Mouse (Mus musculus) forebrain, embryonic 15.5 days (tissue): Measurements from ENCODE around the gene Ppp1r1c. TPM values are rescaled to one million over a fixed set of nuclear protein-coding genes. Genes with fewer than 3 reads are reported as not detected.
"Not testable (repeated sequence)": the region's sequence is repeated elsewhere in the genome, so short reads cannot be mapped to it uniquely, and the experiment has no call there.

Experiments used
- ATAC-seq: fragments of 200-750 bp; cut with Nextera tagmentation; replicated peaks from 2 replicates; pipeline ENCODE4 v1.8.0; 2017; ENCODE audit warnings: mild to moderate bottlenecking, moderate TSS enrichment, moderate library complexity
- H3K27ac ChIP-seq: fragments of 300-500 bp; sonication (generic); replicated peaks from 2 replicates; pipeline ENCODE4 v1.5.1; 2015; ENCODE audit warnings: mild to moderate bottlenecking, inconsistent platforms
- H3K27me3 ChIP-seq: fragments of 300-500 bp; sonication (generic); 2 replicates; pipeline ENCODE4 v1.6.1; 2015; ENCODE audit warnings: inconsistent platforms
- H3K36me3 ChIP-seq: fragments of 300-500 bp; sonication (generic); 2 replicates; pipeline ENCODE4 v1.6.1; 2015; ENCODE audit warnings: mild to moderate bottlenecking, inconsistent platforms
- H3K4me1 ChIP-seq: fragments of 300-500 bp; sonication (generic); 2 replicates; pipeline ENCODE4 v1.6.1; 2015; ENCODE audit warnings: inconsistent platforms
- H3K4me2 ChIP-seq: fragments of 300-500 bp; sonication (generic); replicated peaks from 2 replicates; pipeline ENCODE4 v1.6.1; 2015; ENCODE audit warnings: mild to moderate bottlenecking, inconsistent platforms
- H3K4me3 ChIP-seq: fragments of 300-500 bp; sonication (generic); 2 replicates; pipeline ENCODE4 v1.5.1; 2015; ENCODE audit warnings: mild to moderate bottlenecking, inconsistent platforms
- H3K9ac ChIP-seq: fragments of 300-500 bp; sonication (generic); replicated peaks from 2 replicates; pipeline ENCODE4 v1.6.1; 2015; ENCODE audit warnings: mild to moderate bottlenecking, inconsistent platforms
- H3K9me3 ChIP-seq: fragments of 300-500 bp; sonication (generic); 2 replicates; pipeline ENCODE4 v1.6.1; 2016; ENCODE audit warnings: inconsistent platforms
- WGBS: fragments of 180-500 bp; shearing (Covaris S2); methylation state at CpG from one replicate; pipeline ENCODE4 v1.1.7; 2015; ENCODE audit warnings: mixed read lengths; 5-methylcytosine and 5-hydroxymethylcytosine counted together
- polyA plus RNA-seq: library from polyadenylated mRNA; unstranded; fragments of >200 nt; fragmentation: Nextera tagmentation; extraction: Ambion mirVana; gene quantifications from 2 replicates; pipeline ENCODE4 v1.2.1, GENCODE M21; 2015

Gene Ppp1r1c
- polyA plus RNA-seq, 1 experiment from 2014 or later: 0.42 TPM

DNA sequence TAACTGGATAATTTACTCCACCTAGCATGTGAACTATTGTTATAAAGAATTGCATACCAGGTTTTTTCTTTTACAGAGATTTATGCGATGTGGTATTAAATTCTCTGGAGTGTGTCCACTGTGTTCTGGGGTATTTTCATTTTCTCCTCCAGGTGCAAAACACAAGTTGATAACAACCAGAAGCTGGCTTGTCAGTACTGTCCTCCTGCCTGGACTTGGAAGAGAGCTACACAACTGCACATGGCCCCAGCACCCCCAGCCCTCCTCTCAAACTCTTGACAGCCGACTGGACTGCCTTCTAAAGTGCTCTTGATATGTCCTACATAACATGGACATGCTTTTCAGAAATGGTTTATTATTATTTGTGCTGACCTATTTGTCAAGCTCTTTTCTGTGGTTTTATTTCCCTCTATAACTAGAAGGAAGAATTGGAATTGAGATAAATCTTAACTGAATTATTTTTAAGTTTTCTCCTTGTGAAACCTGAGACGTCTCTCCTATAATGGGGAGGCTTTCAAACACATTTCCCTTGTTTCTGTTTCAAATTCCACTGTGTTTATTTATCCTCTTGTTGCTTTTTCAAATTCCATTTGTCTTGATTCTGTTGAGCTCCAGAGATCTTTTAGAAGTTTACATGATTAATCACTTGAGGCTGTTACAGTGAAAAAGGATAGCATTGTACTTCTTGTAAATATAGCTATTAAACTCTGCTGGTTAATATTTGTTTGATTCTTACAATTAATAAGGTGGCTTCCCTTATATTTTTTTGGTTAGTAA, 108.3 kb downstream of the Ppp1r1c start:
- Histone ChIP-seq H3K9ac (no peak overlapping the region), H3K4me2 (no peak overlapping the region), H3K27ac (no peak overlapping the region), H3K36me3 (no peaks in the 10 kb centered on the region), H3K27me3 (no peaks in the 10 kb centered on the region), H3K4me1 (no peaks in the 10 kb centered on the region), H3K4me3 (no peak overlapping the region), H3K9me3 (no peaks in the 10 kb centered on the region)
- no peak for ATAC-seq
- 76% methylated on average over 3 of the region's 3 CpGs for WGBS

DNA sequence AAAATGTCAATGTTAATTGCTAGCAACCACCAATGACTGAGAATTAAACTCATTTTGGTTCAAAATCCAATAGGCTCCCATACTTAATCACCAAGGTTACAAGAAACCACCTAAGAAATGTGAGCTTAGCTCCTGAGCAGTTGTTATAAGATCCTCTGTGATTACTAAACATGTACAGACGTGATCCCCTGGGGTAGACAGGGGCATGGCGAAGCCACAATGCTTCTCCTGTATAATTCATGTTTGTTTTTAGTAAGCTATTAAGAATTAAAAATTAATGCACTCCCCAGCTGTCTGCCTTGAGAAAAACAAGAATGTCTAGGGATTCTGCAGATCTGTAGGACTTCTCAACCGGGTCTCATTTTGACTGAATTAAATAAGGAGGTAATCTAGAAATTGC, 112.0 kb downstream of the Ppp1r1c start:
- H3K27me3 ChIP-seq: no peaks in the 10 kb centered on the region
- WGBS: 71% methylated on average over 3 of the region's 3 CpGs
- H3K9me3 ChIP-seq: no peaks in the 10 kb centered on the region

DNA sequence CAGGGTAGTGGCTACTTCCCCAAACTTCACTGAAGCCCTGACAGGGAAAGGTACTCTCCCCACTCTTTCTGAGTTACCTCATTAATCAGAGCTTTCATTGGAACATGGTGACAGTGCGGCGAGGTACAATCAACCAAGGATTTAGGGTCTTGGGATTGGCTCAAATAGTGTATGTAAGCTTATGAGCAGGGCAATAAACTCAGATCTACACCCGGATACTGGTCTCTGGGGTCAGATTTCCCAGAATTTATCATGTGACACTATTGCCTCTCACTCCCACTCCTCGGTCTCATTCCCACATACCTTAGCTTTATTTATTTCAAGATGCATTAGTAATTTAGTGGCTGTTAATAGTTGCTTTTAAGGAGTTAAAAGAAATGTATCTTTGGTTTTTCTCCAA, 118.3 kb downstream of the Ppp1r1c start:
- no peak overlapping the region for H3K4me2 ChIP-seq
- WGBS: 92% methylated on average over 4 of the region's 4 CpGs
- no peaks in the 10 kb centered on the region for H3K9me3 ChIP-seq
- H3K4me3 ChIP-seq: no peak overlapping the region
- no peaks in the 10 kb centered on the region for H3K36me3 ChIP-seq
- no peak for ATAC-seq
- no peaks in the 10 kb centered on the region for H3K4me1 ChIP-seq
- H3K9ac ChIP-seq: no peak overlapping the region
- H3K27ac ChIP-seq: no peak overlapping the region
- H3K27me3 ChIP-seq: no peaks in the 10 kb centered on the region

More for the DNA sequence above, 112.0 kb downstream of the Ppp1r1c start:
- Histone ChIP-seq H3K9ac (no peak overlapping the region), H3K36me3 (no peaks in the 10 kb centered on the region), H3K4me3 (no peak overlapping the region), H3K4me1 (no peaks in the 10 kb centered on the region), H3K4me2 (no peak overlapping the region), H3K27ac (no peak overlapping the region)
- ATAC-seq: no peak

DNA sequence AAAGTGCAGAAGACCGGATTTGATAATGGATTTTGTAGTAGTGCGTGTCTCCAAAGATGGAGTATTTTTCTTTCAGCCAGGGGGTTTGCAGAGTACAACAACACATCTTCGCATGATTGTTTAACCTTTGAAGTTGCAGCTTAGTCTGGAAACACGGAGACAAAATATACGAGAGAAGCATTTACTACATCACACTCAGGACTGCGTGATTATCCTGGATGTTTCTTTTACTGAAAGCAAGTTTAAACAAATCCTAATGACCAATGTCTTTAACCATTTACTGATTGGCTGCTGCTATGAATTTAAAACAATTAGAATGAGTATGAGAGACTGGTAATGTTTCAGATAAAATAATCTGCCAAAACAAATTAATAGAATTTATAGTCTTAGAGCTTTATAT, 131.5 kb downstream of the Ppp1r1c start:
- WGBS: 86% methylated on average over 6 of the region's 6 CpGs
- no peak overlapping the region for H3K9ac ChIP-seq
- no peak for ATAC-seq
- H3K4me2 ChIP-seq: no peak overlapping the region
- H3K36me3 ChIP-seq: no peaks in the 10 kb centered on the region
- H3K9me3 ChIP-seq: no peaks in the 10 kb centered on the region
- H3K4me1 ChIP-seq: no peaks in the 10 kb centered on the region
- no peaks in the 10 kb centered on the region for H3K27me3 ChIP-seq
- no peak overlapping the region for H3K27ac ChIP-seq
- no peak overlapping the region for H3K4me3 ChIP-seq

DNA sequence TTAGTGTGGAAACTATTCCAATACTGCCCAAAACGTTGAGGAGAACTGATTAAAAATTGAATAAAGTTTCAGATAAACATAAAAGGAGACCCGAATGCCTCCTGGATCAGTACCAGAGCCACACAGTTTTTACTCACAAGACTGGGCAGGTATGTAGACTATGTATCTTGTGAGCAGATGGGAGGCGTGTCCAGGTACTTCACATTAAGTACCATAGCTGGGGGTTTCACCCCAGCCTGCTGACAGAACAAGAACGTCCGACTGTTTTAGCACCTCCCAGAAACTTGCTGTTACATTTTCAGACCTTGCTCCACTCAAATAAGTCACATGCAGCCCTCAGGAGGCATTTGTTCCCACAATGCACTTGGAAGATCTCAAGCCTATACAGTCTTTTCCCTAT, 131.9 kb downstream of the Ppp1r1c start:
- Histone ChIP-seq H3K27ac (no peak overlapping the region), H3K4me2 (no peak overlapping the region), H3K9me3 (no peaks in the 10 kb centered on the region), H3K4me1 (no peaks in the 10 kb centered on the region), H3K36me3 (no peaks in the 10 kb centered on the region), H3K27me3 (no peaks in the 10 kb centered on the region), H3K4me3 (no peak overlapping the region), H3K9ac (no peak overlapping the region)
- ATAC-seq: no peak
- 86% methylated on average over 5 of the region's 5 CpGs for WGBS

DNA sequence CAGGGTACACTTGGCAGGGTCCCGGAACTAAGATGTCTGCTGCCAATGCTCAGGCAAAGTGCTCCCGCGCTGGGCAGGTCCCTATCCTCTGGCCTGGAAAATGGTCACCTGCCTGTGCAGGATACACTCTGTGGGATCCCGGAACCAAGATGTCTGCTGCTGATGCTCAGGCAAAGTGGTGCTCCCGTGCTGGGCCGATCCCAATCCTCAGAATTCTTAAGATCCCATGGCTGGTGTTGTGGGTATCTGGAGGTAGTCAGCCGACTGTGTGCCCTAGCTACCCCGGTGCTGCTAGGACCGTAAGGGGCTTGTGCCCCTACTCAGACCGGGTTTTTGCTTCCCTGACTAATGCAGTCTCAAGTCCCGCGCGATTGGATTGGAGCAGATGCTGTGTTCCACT, 139.8 kb downstream of the Ppp1r1c start:
- H3K4me3 ChIP-seq, H3K27ac ChIP-seq, H3K27me3 ChIP-seq, H3K9me3 ChIP-seq, H3K4me2 ChIP-seq, H3K36me3 ChIP-seq, H3K4me1 ChIP-seq, H3K9ac ChIP-seq, ATAC-seq: not testable (repeated sequence)
- WGBS: 93% methylated on average over 13 of the region's 13 CpGs

DNA sequence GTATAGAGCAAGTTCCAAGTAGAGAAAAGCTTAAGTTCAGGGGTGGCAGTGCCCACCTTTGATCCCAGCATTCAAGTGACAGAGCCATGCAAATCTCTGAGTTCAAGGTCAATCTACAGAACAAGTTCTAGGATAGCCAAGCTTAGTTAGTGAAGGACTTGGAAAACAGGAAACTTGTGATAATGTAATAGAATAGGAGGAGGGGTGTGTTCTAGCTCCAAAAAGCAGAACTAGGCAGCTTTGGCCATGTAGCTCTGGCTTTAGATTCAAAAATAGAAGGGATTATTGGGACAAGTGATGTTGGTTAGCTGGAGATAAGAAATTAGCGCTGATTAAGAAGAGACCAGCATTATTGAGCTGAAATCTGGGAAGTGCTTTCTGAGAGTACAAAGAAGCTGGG, 149.3 kb downstream of the Ppp1r1c start:
- Histone ChIP-seq H3K4me3 (no peak overlapping the region), H3K4me2 (no peak overlapping the region), H3K9ac (no peak overlapping the region), H3K27ac (no peak overlapping the region), H3K4me1 (no peaks in the 10 kb centered on the region), H3K9me3 (no peaks in the 10 kb centered on the region), H3K27me3 (no peaks in the 10 kb centered on the region), H3K36me3 (no peaks in the 10 kb centered on the region)
- no peak for ATAC-seq
- 98% methylated on average over 1 of the region's 1 CpGs for WGBS

DNA sequence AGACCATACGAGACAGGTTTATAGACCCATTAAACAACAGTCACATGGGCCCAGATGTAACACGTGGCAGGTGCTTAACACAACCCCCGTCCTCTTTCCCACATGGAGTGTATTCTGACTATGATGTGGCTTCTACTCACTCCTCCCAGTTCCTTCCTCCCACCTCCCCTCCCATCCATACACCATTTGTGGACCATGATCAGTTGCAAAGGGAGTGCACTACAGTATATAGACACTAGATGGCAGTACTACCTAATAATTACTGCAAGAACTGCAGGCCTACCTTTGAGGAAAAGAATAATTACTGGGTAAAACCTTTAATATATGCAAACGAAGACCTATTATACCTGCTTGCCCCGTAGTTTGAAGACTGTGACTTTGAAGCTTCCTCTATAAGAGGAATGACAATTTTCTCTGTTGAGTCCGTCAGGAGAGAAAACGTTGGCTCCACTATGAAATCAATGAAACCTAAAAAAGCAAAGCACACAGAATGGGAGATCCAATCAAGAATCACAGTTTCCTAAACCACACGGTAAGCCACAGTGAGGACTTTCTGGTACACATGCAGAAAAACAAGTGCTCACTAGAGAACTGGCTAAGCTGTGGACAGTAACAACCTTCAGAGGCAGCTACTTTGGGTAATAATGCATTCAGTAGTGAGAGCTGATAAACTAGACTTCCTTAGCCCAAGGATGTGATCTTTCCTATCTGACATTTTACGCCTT, 157.9 kb downstream of the Ppp1r1c start:
- 37% methylated on average over 9 of the region's 9 CpGs for WGBS
- Histone ChIP-seq H3K36me3 (no peaks in the 10 kb centered on the region), H3K9me3 (no peaks in the 10 kb centered on the region)

More for the DNA sequence above, 157.9 kb downstream of the Ppp1r1c start:
- Histone ChIP-seq H3K4me1 (no peaks in the 10 kb centered on the region), H3K27me3 (no peaks in the 10 kb centered on the region), H3K4me2 (no peak overlapping the region), H3K4me3 (no peak overlapping the region), H3K27ac (no peak overlapping the region), H3K9ac (no peak overlapping the region)
- peak; percentile 93 for ATAC-seq

Other genes starting within 250 kb of the Ppp1r1c start
- 4.5 and 4.7 TPM in 2 replicates for gene Itprid2, start 72.4 kb upstream of the Ppp1r1c start, polyA plus RNA-seq